Mouse (Mus musculus) heart, adult 2 months (tissue): ENCODE measurements around the gene Amhr2.

ENCODE experiments used
- CTCF ChIP-seq: fragments of 200-600 bp; IDR thresholded peaks from 2 replicates; pipeline ENCODE4 v1.8.1; 2022; ENCODE audit warnings: antibody characterized with exemption, mild to moderate bottlenecking, moderate library complexity
- EP300 ChIP-seq: fragments of 200-500 bp; IDR thresholded peaks from 2 replicates; pipeline ENCODE4 v1.6.1; 2011; ENCODE audit warnings: low read depth, low read length, control low read depth; ENCODE audit not compliant: insufficient read depth

GRCm38 (mm10) chr15:102423602-102424240, 21.4 kb upstream of the Amhr2 start:
- TF ChIP-seq CTCF (no peak), EP300 (no peak)
